Mouse (Mus musculus) ES-CJ7 (cell line): ENCODE results near the gene Nudt16l1.

Experiments
- DNase-seq: peaks from one replicate; pipeline ENCODE4 v3.0.0; 2011; ENCODE audit warnings: low read depth, low spot score

Gene Nudt16l1

GRCm38 (mm10) chr16:4938461-4938860 is at the start of gene Nudt16l1:
Gene Nudt16l1 (plus strand): TSS chr16:4938761.
- DNase-seq, result no peak

GRCm38 (mm10) chr16:4890201-4890709 is 48.3 kb upstream of the Nudt16l1 start:
- no peak for DNase-seq

- no peak for DNase-seq
Measured at GRCm38 (mm10) chr16:4892171-4892570, 46.4 kb upstream of the Nudt16l1 start.

- no peak for DNase-seq
Measured at GRCm38 (mm10) chr16:4894201-4894908, 44.2 kb upstream of the Nudt16l1 start.

GRCm38 (mm10) chr16:4896249-4897027 is 42.1 kb upstream of the Nudt16l1 start:
- DNase-seq, result no peak

GRCm38 (mm10) chr16:4897146-4897730 is 41.3 kb upstream of the Nudt16l1 start:
- peak; percentile 82 for DNase-seq

GRCm38 (mm10) chr16:4898881-4899280 is 39.7 kb upstream of the Nudt16l1 start:
- DNase-seq, result no peak

GRCm38 (mm10) chr16:4899711-4900110 is 38.9 kb upstream of the Nudt16l1 start:
- DNase-seq, result no peak

- peak; percentile 27 for DNase-seq
Measured at GRCm38 (mm10) chr16:4901167-4901566, 37.4 kb upstream of the Nudt16l1 start.

GRCm38 (mm10) chr16:4902390-4902789 is 36.2 kb upstream of the Nudt16l1 start:
- no peak for DNase-seq

- no peak for DNase-seq
Measured at GRCm38 (mm10) chr16:4903491-4904102, 35.0 kb upstream of the Nudt16l1 start.

GRCm38 (mm10) chr16:4904878-4905277 is 33.7 kb upstream of the Nudt16l1 start:
- no peak for DNase-seq

- no peak for DNase-seq
Measured at GRCm38 (mm10) chr16:4905591-4905990, 33.0 kb upstream of the Nudt16l1 start.

- no peak for DNase-seq
Measured at GRCm38 (mm10) chr16:4906559-4906958, 32.0 kb upstream of the Nudt16l1 start.

- DNase-seq, result no peak
Measured at GRCm38 (mm10) chr16:4907386-4907785, 31.2 kb upstream of the Nudt16l1 start.

- peak; percentile 61 for DNase-seq
Measured at GRCm38 (mm10) chr16:4907972-4908371, 30.6 kb upstream of the Nudt16l1 start.

- peak; percentile 60 for DNase-seq
Measured at GRCm38 (mm10) chr16:4909745-4910144, 28.8 kb upstream of the Nudt16l1 start.

- DNase-seq, result no peak
Measured at GRCm38 (mm10) chr16:4910758-4911157, 27.8 kb upstream of the Nudt16l1 start.

- peak; percentile 21 for DNase-seq
Measured at GRCm38 (mm10) chr16:4912074-4912648, 26.4 kb upstream of the Nudt16l1 start.

GRCm38 (mm10) chr16:4912907-4913782 is 25.4 kb upstream of the Nudt16l1 start:
- DNase-seq, result no peak
